15 mouse cellular contexts compared by ENCODE assay signal in the genomic region with DNA sequence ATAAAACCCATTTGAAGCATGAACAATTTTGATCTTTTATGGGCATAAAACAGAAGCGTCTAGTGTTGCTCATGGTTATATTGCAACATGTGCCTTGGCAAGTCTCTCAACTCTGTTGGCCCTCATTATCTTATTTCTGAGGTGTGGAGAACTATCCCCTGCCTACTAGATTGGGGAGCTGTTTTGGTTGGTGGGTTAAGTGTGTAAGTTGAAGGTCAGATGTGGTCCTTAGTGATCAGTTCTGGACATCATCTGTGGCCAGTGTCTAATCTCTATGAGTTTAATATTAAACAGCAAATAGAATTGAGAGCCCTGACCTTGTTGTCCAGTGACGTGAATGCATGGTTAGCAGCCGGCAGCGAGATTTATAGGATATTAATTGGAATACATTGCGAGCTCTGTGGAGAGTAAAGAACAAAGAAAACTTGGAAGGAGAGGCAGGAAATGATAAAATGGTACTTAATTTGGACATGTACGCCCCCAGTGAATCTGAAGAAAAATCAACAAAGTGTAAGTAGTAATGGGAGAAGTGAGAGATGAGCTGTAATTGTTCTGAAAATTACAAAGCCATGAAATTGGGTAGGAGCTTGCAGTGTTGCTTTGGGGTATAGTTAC.
"Had no signal": no experiment of that assay in that cellular context is flagged by ENCODE, and none has a peak within 500 bp of the region (broad histone marks: within the 10 kb centered on the region; RNA-seq: fewer than 3 reads in every experiment).

No protein-coding gene starts in this region.

- H3K4me1 ChIP-seq: limb, embryonic 10.5 days; limb, embryonic 13.5 days; liver, embryonic 12.5 days; liver, embryonic 15.5 days had no signal

- H3K4me3 ChIP-seq: kidney, embryonic 15.5 days; layer of hippocampus, adult 2 months; limb, embryonic 10.5 days; limb, embryonic 13.5 days; liver, embryonic 12.5 days; liver, embryonic 15.5 days; lung, embryonic 15.5 days had no signal

- ATAC-seq: liver, embryonic 12.5 days had no signal

- DNase-seq: kidney, adult 11 months; layer of hippocampus, adult 9-11 months; liver; lung, adult 18-20 months; midbrain, embryonic 14.5 days; thymus, adult 18-20 months; thymus, postnatal 36 days had no signal

- H3K36me3 ChIP-seq: kidney, embryonic 15.5 days; limb, embryonic 10.5 days; limb, embryonic 13.5 days; liver, embryonic 12.5 days; liver, embryonic 15.5 days; lung, embryonic 15.5 days had no signal

- H3K27me3 ChIP-seq: kidney, embryonic 15.5 days; limb, embryonic 13.5 days; liver, embryonic 12.5 days; liver, embryonic 15.5 days; lung, embryonic 15.5 days had no signal

- H3K4me2 ChIP-seq: kidney, embryonic 15.5 days; limb, embryonic 13.5 days; liver, embryonic 12.5 days; liver, embryonic 15.5 days; lung, embryonic 15.5 days; midbrain, embryonic 11.5 days had no signal

- H3K9ac ChIP-seq: kidney, embryonic 15.5 days; limb, embryonic 13.5 days; liver, embryonic 12.5 days; liver, embryonic 15.5 days; lung, embryonic 15.5 days had no signal

- H3K9me3 ChIP-seq: kidney, embryonic 15.5 days; liver, embryonic 12.5 days; liver, embryonic 15.5 days; lung, embryonic 15.5 days had no signal

- H3K27ac ChIP-seq: kidney, embryonic 15.5 days; layer of hippocampus, adult 2 months; limb, embryonic 10.5 days; limb, embryonic 13.5 days; liver, embryonic 12.5 days; liver, embryonic 15.5 days; lung, embryonic 15.5 days had no signal
